Mouse (Mus musculus): ENCODE measurements around the gene Cep128.

The Cep128 gene

GRCm38 (mm10) chr12:90975429-90975828 is 408.8 kb downstream of the Cep128 start:
- DNase-seq (ENCODE audit: low spot score in 2 of 2) = no peak

- no peak for DNase-seq (ENCODE audit: low spot score in 2 of 2)
These were observed 413.1 kb downstream of the Cep128 start for GRCm38 (mm10) chr12:90971156-90971555.

- peak in 1 of 2 experiments; percentile 26 for DNase-seq (ENCODE audit: low spot score in 2 of 2)
These were observed 422.7 kb downstream of the Cep128 start for GRCm38 (mm10) chr12:90961386-90962017.

GRCm38 (mm10) chr12:90954740-90955473 is 429.3 kb downstream of the Cep128 start:
- peak in 1 of 2 experiments; percentile 37 for DNase-seq (ENCODE audit: low spot score in 2 of 2)
